Mouse (Mus musculus): ENCODE results near the gene Ebf1. TPM values are rescaled to one million over a fixed set of nuclear protein-coding genes. Genes with fewer than 3 reads are reported as not detected.

Ebf1 gene
- polyA plus RNA-seq, 1 experiment, result 43.7 TPM

GRCm38 (mm10) chr11:44738046-44738445 is 120.9 kb downstream of the Ebf1 start:
- no peak for DNase-seq (ENCODE audit: low read depth)

DNA sequence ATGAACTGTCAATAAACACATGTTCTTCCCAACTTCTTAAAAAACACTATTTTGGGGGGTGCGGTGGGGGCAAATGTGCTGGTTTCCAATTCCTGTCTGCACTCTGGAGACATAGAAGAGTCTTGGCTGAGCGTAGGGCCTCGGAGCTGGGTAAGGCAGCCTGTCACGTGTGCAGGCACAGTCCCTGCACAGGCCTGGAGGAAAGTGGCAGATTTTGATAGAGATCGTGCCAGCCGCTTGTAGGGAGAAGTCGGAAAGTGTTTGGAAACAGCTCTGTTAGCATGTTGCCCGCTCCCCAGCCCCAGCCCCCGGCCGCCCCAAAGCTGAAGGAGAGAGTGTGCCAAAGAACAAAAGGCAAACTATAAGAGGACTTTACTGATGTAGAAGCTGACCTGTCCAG is 121.7 kb downstream of the Ebf1 start:
- no peak for DNase-seq (ENCODE audit: low read depth)

DNA sequence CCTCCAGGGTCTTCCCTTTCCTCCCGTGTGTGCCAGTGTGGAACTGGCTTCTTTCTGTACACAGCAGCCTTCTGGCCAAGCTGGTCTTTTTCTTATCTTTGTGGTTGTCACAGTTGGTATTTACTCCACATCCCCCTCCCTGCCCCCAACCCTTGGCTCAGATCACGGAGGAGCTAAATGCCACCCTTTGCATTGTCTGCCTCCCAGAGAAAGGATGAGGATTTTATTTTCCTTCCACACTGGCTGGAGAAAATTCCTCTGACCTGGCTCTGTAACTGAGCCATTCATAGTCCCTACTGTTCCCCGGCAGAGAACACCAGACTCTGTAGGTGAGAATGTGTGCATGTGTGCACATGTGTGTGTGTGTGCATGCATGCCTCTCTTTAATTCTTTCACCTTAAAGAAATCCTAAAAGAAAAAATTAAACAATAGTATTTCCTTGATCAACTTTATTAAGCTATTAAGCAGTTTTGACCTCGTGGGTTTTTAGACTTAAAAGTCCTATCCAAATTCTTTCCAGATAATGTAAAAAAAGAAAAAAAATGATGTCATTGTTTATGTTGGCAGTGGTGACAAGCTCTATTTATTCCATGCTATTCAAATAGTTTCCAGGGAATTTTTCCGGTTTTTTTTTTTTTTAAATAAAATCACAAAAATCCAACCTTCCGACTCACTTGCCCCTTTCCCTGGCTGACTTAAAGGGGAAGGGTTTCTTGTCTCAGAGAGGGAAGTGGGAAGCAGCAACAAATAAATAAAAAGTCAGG is 123.3 kb downstream of the Ebf1 start:
- DNase-seq (ENCODE audit: low read depth), result no peak

DNA sequence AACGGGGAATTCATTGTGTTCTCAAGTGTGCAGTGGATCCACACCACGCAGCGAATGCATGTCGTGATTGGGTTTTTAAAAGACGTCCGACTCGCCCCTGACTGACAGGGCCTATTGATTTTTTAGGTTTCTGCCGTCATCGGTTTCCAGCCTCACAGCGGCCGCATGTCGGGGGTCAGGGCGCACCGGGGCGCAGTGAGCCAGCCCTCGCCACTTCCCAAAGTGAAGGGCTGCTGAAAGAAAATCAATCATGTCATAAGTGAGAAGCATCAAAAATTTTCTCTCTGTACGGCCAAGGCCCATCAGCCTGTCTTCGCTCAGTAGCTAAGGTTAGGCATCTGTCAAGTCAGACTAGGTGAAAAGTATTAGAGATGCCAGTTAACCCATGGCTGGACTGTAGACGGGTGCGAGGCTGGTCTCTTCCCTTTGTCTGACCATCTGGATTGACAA is 124.0 kb downstream of the Ebf1 start:
- no peak for DNase-seq (ENCODE audit: low read depth)

DNA sequence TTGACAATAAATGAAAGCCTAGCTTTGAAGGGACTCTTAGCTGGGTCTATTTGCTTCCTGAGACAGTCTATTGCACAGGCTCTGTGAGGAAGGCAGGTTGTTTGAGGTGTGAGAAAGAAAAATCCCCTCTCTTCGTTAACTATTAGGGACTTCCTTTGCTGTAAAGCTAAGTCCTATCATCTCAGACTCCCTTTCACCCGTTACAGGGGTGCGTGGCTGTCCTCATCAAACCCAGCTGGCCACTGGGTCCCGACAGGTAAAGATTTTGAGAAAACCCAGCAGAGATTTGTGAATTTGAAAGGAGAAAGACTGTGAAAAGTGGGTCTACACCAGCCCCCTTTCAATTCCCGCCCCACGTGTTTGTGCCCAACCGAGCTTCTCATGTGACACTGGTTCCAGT is 127.3 kb downstream of the Ebf1 start:
- no peak for DNase-seq (ENCODE audit: low read depth)

DNA sequence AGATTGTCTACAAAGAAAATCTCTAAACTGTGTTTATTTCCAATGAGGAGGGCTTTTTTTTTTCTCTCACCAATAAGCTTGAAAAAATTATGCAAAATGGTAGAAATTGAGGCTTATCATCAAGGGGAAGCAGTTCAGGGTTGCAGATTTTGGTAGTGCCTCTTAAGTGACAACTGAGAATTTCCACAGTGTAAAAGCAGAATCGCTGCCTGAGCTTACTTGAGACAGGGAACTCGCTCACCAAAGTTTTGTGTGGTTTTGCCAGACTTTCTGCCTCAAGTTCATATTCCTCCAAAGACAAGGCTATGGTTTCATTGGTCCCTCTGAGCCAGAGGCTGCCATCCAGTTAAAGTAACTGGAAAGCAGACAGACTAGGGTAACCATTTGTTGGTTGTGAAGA is 128.8 kb downstream of the Ebf1 start:
- DNase-seq (ENCODE audit: low read depth), result no peak

GRCm38 (mm10) chr11:44746731-44747130 is 129.6 kb downstream of the Ebf1 start:
- DNase-seq (ENCODE audit: low read depth), result no peak

- DNase-seq (ENCODE audit: low read depth), result no peak
Measured at GRCm38 (mm10) chr11:44749309-44749708, 132.2 kb downstream of the Ebf1 start.

- DNase-seq (ENCODE audit: low read depth), result no peak
Measured at GRCm38 (mm10) chr11:44754336-44754735, 137.2 kb downstream of the Ebf1 start.

GRCm38 (mm10) chr11:44756321-44756720 is 139.2 kb downstream of the Ebf1 start:
- DNase-seq (ENCODE audit: low read depth), result no peak

- DNase-seq (ENCODE audit: low read depth), result no peak
Measured at GRCm38 (mm10) chr11:44758857-44759256, 141.7 kb downstream of the Ebf1 start.

DNA sequence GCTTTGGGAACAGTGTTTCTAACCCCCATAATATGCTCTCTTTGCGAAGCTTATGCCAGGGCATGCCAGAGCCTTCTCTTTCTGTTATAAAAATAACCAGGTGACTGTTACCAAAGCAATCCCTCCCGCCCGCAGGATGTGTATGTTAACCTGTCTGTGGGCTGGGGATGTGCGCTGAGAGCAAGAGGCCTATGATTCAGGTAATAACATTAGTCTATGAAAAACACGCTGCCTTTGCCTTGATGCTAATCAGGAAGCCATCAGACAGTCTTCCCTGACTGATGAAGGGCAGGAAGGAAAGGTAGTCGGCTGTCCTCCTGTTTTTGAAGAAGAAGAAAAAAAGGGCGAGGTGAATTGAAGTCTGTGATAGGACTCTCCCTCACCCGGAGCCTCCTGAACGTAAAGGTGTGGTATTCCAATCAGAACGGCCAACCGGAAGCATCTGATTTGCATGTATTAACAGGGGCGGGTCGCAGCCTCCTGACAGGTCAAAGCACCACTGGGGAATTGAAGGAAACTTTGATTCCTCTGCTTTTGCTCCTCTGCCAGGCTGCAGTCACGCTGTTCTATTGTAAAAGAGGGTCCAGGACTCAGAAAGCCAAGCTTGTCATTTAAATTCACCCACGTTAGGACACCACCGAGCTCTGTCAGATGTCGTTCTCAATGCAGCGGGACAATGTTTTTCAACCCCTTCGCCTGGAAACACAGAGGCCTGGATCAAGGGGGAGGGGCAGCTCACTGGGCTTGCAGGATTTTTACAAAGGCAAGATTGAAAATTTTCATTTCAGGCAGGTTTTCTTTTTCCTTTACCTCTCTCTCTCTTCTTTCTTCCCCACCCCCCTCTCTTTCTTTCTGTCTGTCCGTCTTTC is 144.2 kb downstream of the Ebf1 start:
- DNase-seq (ENCODE audit: low read depth), result no peak

- DNase-seq (ENCODE audit: low read depth), result no peak
Measured at GRCm38 (mm10) chr11:44763992-44764835, 147.1 kb downstream of the Ebf1 start.

DNA sequence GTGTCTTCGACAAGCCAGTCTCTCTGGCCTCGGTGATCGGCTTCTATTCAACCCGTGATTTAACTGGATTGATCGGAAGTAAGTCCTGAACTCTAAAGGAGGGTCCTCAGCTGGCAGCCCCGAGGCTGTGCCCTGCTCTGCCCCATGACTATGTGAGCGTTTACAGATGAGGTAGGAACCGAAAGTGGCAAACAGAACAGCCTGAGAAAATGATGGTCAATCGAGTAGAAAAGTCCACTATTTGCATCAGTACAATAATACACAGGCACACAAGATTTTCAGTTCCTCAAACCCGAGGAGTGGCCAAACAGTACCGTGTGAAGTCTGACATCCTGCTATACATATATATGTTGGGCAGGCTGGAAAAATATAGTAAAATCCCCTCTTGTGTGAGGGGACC is 147.9 kb downstream of the Ebf1 start:
- DNase-seq (ENCODE audit: low read depth), result no peak

DNA sequence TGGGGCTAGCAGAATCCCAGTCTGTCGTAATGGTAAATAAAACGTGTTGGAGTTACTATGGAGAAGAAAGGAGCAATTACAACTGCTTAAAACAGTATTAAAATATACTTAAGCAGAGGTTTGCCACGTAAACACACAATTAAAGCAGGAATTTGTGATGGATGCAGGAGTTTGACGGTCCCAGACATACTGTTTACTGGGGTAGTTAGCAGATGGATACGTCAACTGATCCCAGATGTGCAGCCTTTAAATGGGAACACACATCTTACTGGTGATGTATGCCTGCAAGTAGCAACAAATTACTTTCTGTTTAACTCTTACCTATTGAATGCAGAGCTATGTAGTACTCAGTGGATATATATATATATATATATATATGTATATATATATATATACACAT is 149.1 kb downstream of the Ebf1 start:
- no peak for DNase-seq (ENCODE audit: low read depth)

- no peak for DNase-seq (ENCODE audit: low read depth)
Measured at GRCm38 (mm10) chr11:44767322-44767721, 150.2 kb downstream of the Ebf1 start.

- DNase-seq (ENCODE audit: low read depth), result no peak
Measured at GRCm38 (mm10) chr11:44768346-44768745, 151.2 kb downstream of the Ebf1 start.

- DNase-seq (ENCODE audit: low read depth), result no peak
Measured at GRCm38 (mm10) chr11:44770989-44771564, 154.0 kb downstream of the Ebf1 start.

DNA sequence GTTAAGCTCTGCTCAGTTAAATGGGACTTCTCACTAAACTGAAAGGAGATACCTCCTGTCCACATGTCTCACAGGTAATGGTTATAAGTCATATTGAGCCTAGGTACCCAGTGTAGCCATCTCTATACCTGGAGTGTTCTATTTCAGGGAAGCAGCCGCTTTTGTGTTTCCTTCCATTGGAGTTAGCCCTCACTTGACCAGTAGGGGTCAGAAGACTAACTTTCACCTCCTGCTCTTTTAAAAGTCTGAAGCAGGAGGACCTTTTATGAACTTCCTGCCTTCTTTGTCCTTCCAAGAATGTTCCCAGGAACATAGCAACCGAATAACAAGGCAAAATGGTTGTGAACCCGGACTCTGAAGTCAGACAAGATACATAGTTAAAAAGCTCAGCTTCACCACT is 157.3 kb downstream of the Ebf1 start:
- DNase-seq (ENCODE audit: low read depth), result no peak

DNA sequence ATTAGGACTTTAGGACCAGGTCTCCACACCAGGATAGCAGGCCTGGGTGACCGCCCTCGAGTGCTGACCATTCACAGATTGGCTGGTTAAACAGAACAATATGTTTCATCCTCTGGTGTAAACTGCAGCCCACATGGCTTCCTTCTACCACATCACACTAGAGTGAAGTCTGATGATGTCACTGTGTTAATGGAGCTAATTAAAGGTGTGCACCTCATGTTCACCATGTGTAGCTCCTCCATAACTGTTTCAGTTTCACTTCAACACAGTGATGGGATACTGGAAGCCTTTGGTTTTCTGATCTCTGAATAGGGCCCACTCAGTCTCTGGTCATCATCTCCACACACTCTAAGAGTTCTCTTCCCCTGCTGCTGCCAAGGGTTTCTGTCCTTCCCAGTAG is 158.4 kb downstream of the Ebf1 start:
- DNase-seq (ENCODE audit: low read depth), result no peak

DNA sequence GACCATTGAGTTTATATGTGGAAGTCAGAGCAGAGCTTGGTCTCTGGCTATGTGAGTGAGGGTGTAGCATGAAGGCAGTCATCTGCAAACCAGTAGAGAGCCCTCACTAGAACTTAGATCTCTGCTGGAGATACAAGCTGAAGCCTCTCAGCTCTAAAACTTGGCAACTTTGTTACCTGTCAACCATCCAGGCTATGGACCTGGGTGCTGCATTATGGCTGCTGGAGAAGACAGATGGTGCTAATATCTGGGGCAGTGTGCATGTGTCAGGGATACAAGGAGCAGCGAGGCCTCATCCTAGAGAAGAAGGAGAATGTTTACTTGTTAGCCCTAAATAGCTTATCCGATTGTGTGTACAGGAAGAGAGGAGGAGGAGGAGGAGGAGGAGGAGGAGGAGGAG is 159.4 kb downstream of the Ebf1 start:
- DNase-seq (ENCODE audit: low read depth), result no peak

Measured in gonadal fat pad, adult 2 months (tissue).